Mouse (Mus musculus) monocyte, adult 2 months (primary cell): ENCODE data around the gene Cma2.
"Not testable (repeated sequence)": the region's sequence is repeated elsewhere in the genome, so short reads cannot be mapped to it uniquely, and the experiment has no call there.

Experiments
- DNase-seq, 2 experiments: peaks; one replicate each; pipeline ENCODE4 v3.0.0; 2022; ENCODE audit warnings: low spot score in 2 of 2, low read depth in 1 of 2

Gene Cma2

GRCm38 (mm10) chr14:55950346-55951030 is at the start of gene Cma2:
Gene Cma2 (plus strand): TSS chr14:55950980.
- no peak for DNase-seq

GRCm38 (mm10) chr14:55905518-55905917 is 45.3 kb upstream of the Cma2 start:
- DNase-seq: no peak

GRCm38 (mm10) chr14:55913406-55913805 is 37.4 kb upstream of the Cma2 start:
- DNase-seq: no peak

GRCm38 (mm10) chr14:55918240-55919082 is 32.3 kb upstream of the Cma2 start:
- peak in 1 of 2 experiments; percentile 27 for DNase-seq

- DNase-seq: no peak
Observed at GRCm38 (mm10) chr14:55922475-55923232, 28.1 kb upstream of the Cma2 start.

GRCm38 (mm10) chr14:55926847-55927246 is 23.9 kb upstream of the Cma2 start:
- no peak for DNase-seq

- DNase-seq: no peak
Observed at GRCm38 (mm10) chr14:55929263-55929997, 21.4 kb upstream of the Cma2 start.

- DNase-seq: no peak
Observed at GRCm38 (mm10) chr14:55933586-55933985, 17.2 kb upstream of the Cma2 start.

- DNase-seq: no peak
Observed at GRCm38 (mm10) chr14:55940070-55940800, 10.5 kb upstream of the Cma2 start.

- no peak for DNase-seq
Observed at GRCm38 (mm10) chr14:55943601-55944000, 7.2 kb upstream of the Cma2 start.

GRCm38 (mm10) chr14:55944575-55944974 is 6.2 kb upstream of the Cma2 start, which contains the start of gene Cma1:
Gene Cma1 (minus strand): TSS chr14:55944675.
- DNase-seq: no peak

- no peak for DNase-seq
Observed at GRCm38 (mm10) chr14:55946269-55946969, 4.4 kb upstream of the Cma2 start.

- DNase-seq: no peak
Observed at GRCm38 (mm10) chr14:55963263-55963662, 12.5 kb downstream of the Cma2 start.

- not testable (repeated sequence) for DNase-seq
Observed at GRCm38 (mm10) chr14:55963900-55964299, 13.1 kb downstream of the Cma2 start.

- DNase-seq: not testable (repeated sequence)
Observed at GRCm38 (mm10) chr14:55987464-55987863, 36.7 kb downstream of the Cma2 start.

GRCm38 (mm10) chr14:56013147-56013546 is 62.4 kb downstream of the Cma2 start:
- no peak for DNase-seq

GRCm38 (mm10) chr14:56013924-56014323 is 63.1 kb downstream of the Cma2 start:
- no peak for DNase-seq

- DNase-seq: not testable (repeated sequence)
Observed at GRCm38 (mm10) chr14:56017671-56018070, 66.9 kb downstream of the Cma2 start, which contains the start of gene Mcpt1. Gene Mcpt1 (plus strand): TSS chr14:56017971.

- no peak for DNase-seq
Observed at GRCm38 (mm10) chr14:56019446-56019845, 68.7 kb downstream of the Cma2 start.
